Mouse (Mus musculus) limb, embryonic 12.5 days (tissue): ENCODE measurements around the gene Acoxl. TPM values are rescaled to one million over a fixed set of nuclear protein-coding genes. Genes with fewer than 3 reads are reported as not detected.

Experiments
- ATAC-seq: fragments of 200-750 bp; cut with Nextera tagmentation; 2 replicates; pipeline ENCODE4 v1.8.0; 2017; ENCODE audit warnings: low read depth, moderate TSS enrichment; ENCODE audit not compliant: insufficient number of reproducible peaks, insufficient read depth, low FRiP score, low TSS enrichment
- H3K27ac ChIP-seq: fragments of 300-500 bp; sonication (generic); 2 replicates; pipeline ENCODE4 v1.5.1; 2016; ENCODE audit warnings: mild to moderate bottlenecking, moderate library complexity
- H3K27me3 ChIP-seq: fragments of 300-500 bp; sonication (generic); 2 replicates; pipeline ENCODE4 v1.6.1; 2016; ENCODE audit warnings: mild to moderate bottlenecking, moderate library complexity
- H3K36me3 ChIP-seq: fragments of 300-500 bp; sonication (generic); 2 replicates; pipeline ENCODE4 v1.6.1; 2016; ENCODE audit warnings: mild to moderate bottlenecking, moderate library complexity
- H3K4me1 ChIP-seq: fragments of 300-500 bp; sonication (generic); replicated peaks from 2 replicates; pipeline ENCODE4 v1.6.1; 2016
- H3K4me2 ChIP-seq: fragments of 300-500 bp; sonication (generic); 2 replicates; pipeline ENCODE4 v1.6.1; 2016; ENCODE audit warnings: mild to moderate bottlenecking, moderate library complexity
- H3K4me3 ChIP-seq: fragments of 300-500 bp; sonication (generic); replicated peaks from 2 replicates; pipeline ENCODE4 v1.5.1; 2016; ENCODE audit warnings: mild to moderate bottlenecking
- H3K9ac ChIP-seq: fragments of 300-500 bp; sonication (generic); replicated peaks from 2 replicates; pipeline ENCODE4 v1.6.1; 2016; ENCODE audit warnings: mild to moderate bottlenecking, moderate library complexity
- H3K9me3 ChIP-seq: fragments of 300-500 bp; sonication (generic); 2 replicates; pipeline ENCODE4 v1.6.1; 2016; ENCODE audit warnings: mild to moderate bottlenecking, moderate library complexity
- WGBS: fragments of 180-500 bp; shearing (Covaris S2); methylation state at CpG from one replicate; pipeline ENCODE4 v1.1.7; 2016; 5-methylcytosine and 5-hydroxymethylcytosine counted together
- polyA plus RNA-seq: library from polyadenylated mRNA; unstranded; fragments of >200 nt; fragmentation: Nextera tagmentation; extraction: Ambion mirVana; gene quantifications from 2 replicates; pipeline ENCODE4 v1.2.1, GENCODE M21; 2016

Gene Acoxl
- polyA plus RNA-seq, 1 experiment from 2014 or later: 0.16 TPM

- Histone ChIP-seq H3K36me3 (no peaks in the 10 kb centered on the region), H3K9me3 (0 out of 2 replicates have a peak, but pooled peaks cover 4% of the 10 kb centered on the region), H3K9ac (no peak overlapping the region), H3K27me3 (0 out of 2 replicates have a peak, but pooled peaks cover 3% of the 10 kb centered on the region), H3K4me2 (no peak overlapping the region), H3K4me1 (no peaks in the 10 kb centered on the region), H3K27ac (no peak overlapping the region), H3K4me3 (no peak overlapping the region)
- no peak for ATAC-seq
- 80% methylated on average over 5 of the region's 5 CpGs for WGBS
These were observed 59.0 kb downstream of the Acoxl start for GRCm38 (mm10) chr2:127897718-127898117.

- Histone ChIP-seq H3K27me3 (peaks cover 18% of the 10 kb centered on the region), H3K36me3 (no peaks in the 10 kb centered on the region), H3K27ac (no peak overlapping the region), H3K9ac (no peak overlapping the region), H3K4me3 (no peak overlapping the region), H3K9me3 (no peaks in the 10 kb centered on the region), H3K4me1 (peaks cover 53% of the 10 kb centered on the region), H3K4me2 (no peak overlapping the region)
- WGBS: 77% methylated on average over 10 of the region's 10 CpGs
- no peak for ATAC-seq
These were observed 66.2 kb downstream of the Acoxl start for GRCm38 (mm10) chr2:127904918-127905317.

DNA sequence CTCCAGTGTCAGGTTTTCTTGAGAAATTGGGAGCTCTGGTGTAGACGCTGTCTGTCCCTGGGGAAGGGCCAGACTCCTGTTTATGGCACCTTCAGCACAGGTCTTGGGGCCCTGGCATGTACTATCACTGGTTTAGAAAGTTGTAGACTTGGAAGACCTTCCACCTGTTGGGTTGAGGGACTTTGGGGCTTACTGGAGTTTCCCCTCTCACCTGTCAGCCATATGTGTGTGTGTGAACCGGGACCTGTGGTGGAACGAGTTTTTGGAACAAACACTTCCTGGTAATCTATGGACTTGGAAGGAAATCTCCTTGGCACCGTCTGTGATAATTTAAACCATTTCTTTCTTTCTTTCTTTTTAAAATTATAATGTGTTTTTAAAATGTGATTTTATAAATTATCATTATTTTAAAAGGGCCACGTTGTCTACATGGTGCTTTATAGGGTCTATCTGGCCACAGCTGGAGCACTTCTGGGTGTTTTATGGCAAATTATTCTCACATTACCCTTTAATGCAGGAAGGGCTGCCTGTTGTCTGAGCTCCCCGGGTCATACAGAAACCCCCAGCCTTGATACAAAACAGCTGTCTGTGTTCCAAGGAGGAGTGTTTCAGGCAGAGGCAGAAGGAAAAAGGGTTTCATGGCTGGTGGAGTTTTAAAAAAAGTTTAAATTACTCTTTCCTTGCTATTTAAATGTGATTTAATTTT is 68.5 kb downstream of the Acoxl start:
- H3K27ac ChIP-seq: peak overlapping the region; percentile 81
- no peak overlapping the region for H3K9ac ChIP-seq
- peak overlapping the region; percentile 39 for H3K4me2 ChIP-seq
- 12% methylated on average over 6 of the region's 6 CpGs for WGBS
- peak; percentile 80 for ATAC-seq
- no peak overlapping the region for H3K4me3 ChIP-seq
- peaks cover 53% of the 10 kb centered on the region for H3K4me1 ChIP-seq
- no peaks in the 10 kb centered on the region for H3K9me3 ChIP-seq
- no peaks in the 10 kb centered on the region for H3K36me3 ChIP-seq
- H3K27me3 ChIP-seq: peaks cover 19% of the 10 kb centered on the region

- peak overlapping the region; percentile 81 for H3K27ac ChIP-seq
- peak; percentile 40; the same call in 1 of the 2 replicates for ATAC-seq
- H3K4me3 ChIP-seq: no peak overlapping the region
- 28% methylated on average over 1 of the region's 1 CpGs for WGBS
- no peak overlapping the region for H3K9ac ChIP-seq
- H3K4me1 ChIP-seq: peaks cover 53% of the 10 kb centered on the region
- H3K36me3 ChIP-seq: no peaks in the 10 kb centered on the region
- peaks cover 19% of the 10 kb centered on the region for H3K27me3 ChIP-seq
- H3K4me2 ChIP-seq: peak overlapping the region; percentile 39
- H3K9me3 ChIP-seq: no peaks in the 10 kb centered on the region
These were observed 69.0 kb downstream of the Acoxl start for GRCm38 (mm10) chr2:127907679-127908042.

DNA sequence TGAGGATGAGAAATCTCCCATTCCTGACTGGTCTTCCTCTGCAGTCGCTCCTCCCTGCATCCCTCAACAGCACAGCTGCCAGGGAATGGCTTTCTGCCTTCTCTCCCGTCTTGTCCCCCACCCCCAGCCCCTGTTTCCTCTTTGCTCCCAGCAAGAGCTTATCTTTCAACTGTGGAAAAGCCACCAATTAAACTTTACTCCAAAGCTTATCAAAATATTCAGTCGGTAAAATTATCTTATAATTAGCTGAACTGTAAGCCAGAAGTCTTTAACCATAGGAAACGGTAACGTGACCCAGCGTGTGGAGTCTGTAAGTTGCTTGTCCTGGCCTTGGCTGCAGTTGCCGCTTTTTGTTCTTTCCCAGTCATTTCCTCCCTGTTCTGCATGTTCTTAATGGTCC is 70.2 kb downstream of the Acoxl start:
- Histone ChIP-seq H3K9me3 (no peaks in the 10 kb centered on the region), H3K4me2 (no peak overlapping the region), H3K36me3 (no peaks in the 10 kb centered on the region), H3K27me3 (peaks cover 19% of the 10 kb centered on the region), H3K4me1 (peaks cover 52% of the 10 kb centered on the region), H3K9ac (no peak overlapping the region), H3K27ac (0 out of 2 replicates have a peak overlapping the region, but pooled peaks have one; percentile 81), H3K4me3 (no peak overlapping the region)
- WGBS: 17% methylated on average over 7 of the region's 7 CpGs
- no peak for ATAC-seq

- Histone ChIP-seq H3K27ac (no peak overlapping the region), H3K9ac (no peak overlapping the region), H3K4me2 (no peak overlapping the region), H3K4me3 (no peak overlapping the region), H3K27me3 (peaks cover 15% of the 10 kb centered on the region), H3K4me1 (peaks cover 45% of the 10 kb centered on the region), H3K36me3 (no peaks in the 10 kb centered on the region), H3K9me3 (no peaks in the 10 kb centered on the region)
- 88% methylated on average over 4 of the region's 4 CpGs for WGBS
- ATAC-seq: no peak
These were observed 71.1 kb downstream of the Acoxl start for GRCm38 (mm10) chr2:127909790-127910189.

DNA sequence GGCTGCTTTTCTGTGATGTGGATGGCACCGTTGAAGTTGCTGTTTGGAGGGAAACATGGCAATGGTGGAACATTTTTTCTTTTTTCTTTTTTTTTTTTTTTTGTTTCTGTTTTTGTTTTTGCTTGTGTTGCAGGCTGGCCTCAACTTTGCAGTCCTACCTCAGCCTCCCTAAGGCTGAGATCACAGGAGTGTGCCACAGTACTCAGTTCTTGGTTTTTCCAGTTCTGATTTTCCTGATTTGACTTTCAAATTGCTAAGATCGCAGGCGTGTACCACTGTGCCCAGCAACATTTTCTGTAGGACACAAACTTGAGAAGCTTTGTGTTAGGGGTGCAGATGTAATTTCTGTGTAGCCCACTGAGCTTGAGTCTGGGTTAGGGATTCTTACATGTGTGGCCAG is 72.9 kb downstream of the Acoxl start:
- no peak overlapping the region for H3K9ac ChIP-seq
- H3K36me3 ChIP-seq: no peaks in the 10 kb centered on the region
- ATAC-seq: no peak
- 85% methylated on average over 3 of the region's 3 CpGs for WGBS
- H3K4me3 ChIP-seq: no peak overlapping the region
- peaks cover 33% of the 10 kb centered on the region for H3K4me1 ChIP-seq
- no peak overlapping the region for H3K4me2 ChIP-seq
- no peaks in the 10 kb centered on the region for H3K9me3 ChIP-seq
- H3K27me3 ChIP-seq: 0 out of 2 replicates have a peak, but pooled peaks cover 3% of the 10 kb centered on the region
- no peak overlapping the region for H3K27ac ChIP-seq

- ATAC-seq: no peak
- Histone ChIP-seq H3K9ac (no peak overlapping the region), H3K4me2 (no peak overlapping the region), H3K27ac (no peak overlapping the region), H3K9me3 (no peaks in the 10 kb centered on the region), H3K4me3 (no peak overlapping the region), H3K4me1 (peaks cover 8% of the 10 kb centered on the region), H3K36me3 (no peaks in the 10 kb centered on the region), H3K27me3 (0 out of 2 replicates have a peak, but pooled peaks cover 3% of the 10 kb centered on the region)
- 89% methylated on average over 5 of the region's 5 CpGs for WGBS
These were observed 75.4 kb downstream of the Acoxl start for GRCm38 (mm10) chr2:127914047-127914446.

- no peak for ATAC-seq
- no peak overlapping the region for H3K27ac ChIP-seq
- no peak overlapping the region for H3K4me2 ChIP-seq
- no peak overlapping the region for H3K9ac ChIP-seq
- H3K4me1 ChIP-seq: peaks cover 5% of the 10 kb centered on the region
- 86% methylated on average over 7 of the region's 7 CpGs for WGBS
- H3K4me3 ChIP-seq: no peak overlapping the region
- no peaks in the 10 kb centered on the region for H3K36me3 ChIP-seq
- H3K27me3 ChIP-seq: no peaks in the 10 kb centered on the region
- H3K9me3 ChIP-seq: no peaks in the 10 kb centered on the region
These were observed 78.2 kb downstream of the Acoxl start for GRCm38 (mm10) chr2:127916804-127917410.

- no peak overlapping the region for H3K27ac ChIP-seq
These were observed 81.1 kb downstream of the Acoxl start for GRCm38 (mm10) chr2:127919740-127920139.

DNA sequence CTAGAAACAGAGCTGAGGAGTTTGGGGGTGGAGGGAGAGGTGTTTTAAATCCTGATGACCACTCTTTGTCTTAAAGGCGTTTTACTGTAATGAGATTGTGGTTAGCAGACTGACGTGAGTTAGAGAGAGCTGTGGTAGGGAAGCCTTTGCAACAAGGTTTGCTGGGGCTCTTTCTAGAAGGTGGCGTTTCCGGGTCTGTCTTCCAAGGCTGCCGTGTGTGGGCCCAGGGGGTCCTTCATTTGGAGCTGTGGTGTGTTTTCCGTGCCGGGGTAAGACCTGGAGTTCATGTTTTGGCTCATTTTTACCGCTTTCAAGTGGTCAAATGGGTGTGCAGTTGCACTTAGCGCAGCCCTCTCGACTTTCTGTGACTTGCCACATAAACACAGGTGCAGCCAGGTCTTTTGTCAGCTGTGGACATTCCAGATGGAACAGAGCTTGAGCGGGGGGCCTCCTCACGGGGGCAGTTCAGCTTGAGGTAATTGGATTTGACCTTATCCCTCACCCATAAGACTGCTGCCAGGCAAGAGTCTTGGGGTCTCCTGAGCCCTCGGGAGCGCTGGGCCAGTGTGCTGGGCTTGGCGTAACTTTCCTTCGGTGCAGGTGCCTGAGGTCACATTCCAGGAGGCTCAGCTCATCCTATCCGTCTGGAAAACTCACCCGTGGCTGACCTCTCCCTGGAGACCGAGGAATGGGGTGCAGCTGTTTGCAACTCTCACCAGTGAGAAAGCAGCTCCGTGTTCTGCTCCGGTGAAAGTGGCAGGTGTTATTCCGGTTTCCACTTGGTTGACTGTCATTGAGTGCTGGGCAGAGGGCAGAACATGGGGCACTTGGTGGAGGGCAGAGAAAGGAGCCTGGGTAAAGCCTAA is 83.6 kb downstream of the Acoxl start:
- peak; percentile 31; the same call in 1 of the 2 replicates for ATAC-seq
- no peaks in the 10 kb centered on the region for H3K27me3 ChIP-seq
- H3K9ac ChIP-seq: no peak overlapping the region
- no peak overlapping the region for H3K4me2 ChIP-seq
- no peaks in the 10 kb centered on the region for H3K9me3 ChIP-seq
- H3K4me1 ChIP-seq: peaks cover 24% of the 10 kb centered on the region
- 33% methylated on average over 22 of the region's 22 CpGs for WGBS
- no peak overlapping the region for H3K27ac ChIP-seq
- no peak overlapping the region for H3K4me3 ChIP-seq
- no peaks in the 10 kb centered on the region for H3K36me3 ChIP-seq

More at GRCm38 (mm10) chr2:127919740-127920139, 81.1 kb downstream of the Acoxl start:
- 86% methylated on average over 1 of the region's 1 CpGs for WGBS
- no peaks in the 10 kb centered on the region for H3K9me3 ChIP-seq
- no peaks in the 10 kb centered on the region for H3K27me3 ChIP-seq
- ATAC-seq: no peak
- H3K36me3 ChIP-seq: no peaks in the 10 kb centered on the region
- peaks cover 14% of the 10 kb centered on the region for H3K4me1 ChIP-seq
- H3K4me2 ChIP-seq: no peak overlapping the region
- no peak overlapping the region for H3K9ac ChIP-seq
- no peak overlapping the region for H3K4me3 ChIP-seq
